Mouse (Mus musculus): Measurements from ENCODE around the gene H2afy. TPM values are rescaled to one million over a fixed set of nuclear protein-coding genes. Genes with fewer than 3 reads are reported as not detected.

H2afy gene
- polyA plus RNA-seq, 1 experiment from 2014 or later: 76.3 TPM

GRCm38 (mm10) chr13:56075930-56076329 is 60.2 kb downstream of the H2afy start:
- 90% methylated on average over 8 of the region's 8 CpGs for WGBS (ENCODE audit: insufficient replicate concordance)
- no peak for ATAC-seq (ENCODE audit: low read depth)
- Histone ChIP-seq H3K9me3 (replicated peaks; ENCODE audit: control insufficient read depth, low read length) (no peaks in the 10 kb centered on the region), H3K4me3 (ENCODE audit: low read depth, low read length) (no peak overlapping the region), H3K27ac (ENCODE audit: low read length) (no peak overlapping the region), H3K27me3 (ENCODE audit: control insufficient read depth, insufficient read depth, low read depth, low read length) (no peaks in the 10 kb centered on the region), H3K4me2 (ENCODE audit: low read depth, low read length) (no peak overlapping the region), H3K36me3 (ENCODE audit: control insufficient read depth, insufficient read depth) (peaks cover 7% of the 10 kb centered on the region), H3K9ac (ENCODE audit: low read depth, low read length) (no peak overlapping the region), H3K4me1 (ENCODE audit: control insufficient read depth, low read depth, low read length) (no peaks in the 10 kb centered on the region)

DNA sequence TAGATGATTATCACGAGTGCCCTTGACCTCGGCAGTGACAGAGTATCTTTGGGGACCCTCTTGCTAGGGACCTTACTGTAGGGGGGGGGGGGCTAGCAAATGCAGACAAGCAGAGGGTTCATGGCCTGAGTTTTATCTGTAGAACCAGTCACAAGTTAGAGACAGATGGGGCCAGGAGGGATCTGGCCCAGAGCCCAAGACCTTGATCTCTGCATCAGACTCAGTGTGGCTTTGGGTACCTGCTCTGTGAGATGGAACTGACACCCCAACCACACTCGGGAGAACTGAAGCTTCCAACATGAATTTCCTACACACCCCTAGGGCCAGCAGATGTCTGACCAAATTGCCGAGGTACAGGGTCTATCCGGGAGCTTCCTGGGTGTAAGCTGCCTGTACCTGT is 63.0 kb downstream of the H2afy start:
- Histone ChIP-seq H3K4me1 (ENCODE audit: control insufficient read depth, low read depth, low read length) (no peaks in the 10 kb centered on the region), H3K4me3 (ENCODE audit: low read depth, low read length) (no peak overlapping the region), H3K9me3 (replicated peaks; ENCODE audit: control insufficient read depth, low read length) (no peaks in the 10 kb centered on the region), H3K27me3 (ENCODE audit: control insufficient read depth, insufficient read depth, low read depth, low read length) (no peaks in the 10 kb centered on the region), H3K36me3 (ENCODE audit: control insufficient read depth, insufficient read depth) (peaks cover 3% of the 10 kb centered on the region), H3K9ac (ENCODE audit: low read depth, low read length) (no peak overlapping the region), H3K4me2 (ENCODE audit: low read depth, low read length) (no peak overlapping the region), H3K27ac (ENCODE audit: low read length) (no peak overlapping the region)
- WGBS (ENCODE audit: insufficient replicate concordance): 59% methylated on average over 5 of the region's 5 CpGs
- no peak for ATAC-seq (ENCODE audit: low read depth)

DNA sequence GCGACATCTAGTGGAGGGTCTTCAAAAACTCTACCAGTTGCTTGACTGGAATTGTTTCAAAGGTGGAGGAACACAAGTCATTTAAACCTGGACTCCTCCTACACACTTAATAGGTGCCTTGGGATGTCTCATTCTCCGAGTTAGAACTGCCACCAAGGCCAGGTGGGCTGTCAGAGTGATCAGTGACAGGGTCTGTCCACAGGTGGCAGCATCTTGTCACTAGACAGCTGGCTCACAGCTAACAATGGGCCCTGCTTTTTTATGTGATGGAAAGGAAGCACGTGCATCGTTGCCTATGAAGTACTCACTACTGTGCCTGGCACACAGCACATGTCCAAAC is 63.9 kb downstream of the H2afy start:
- H3K36me3 ChIP-seq (ENCODE audit: control insufficient read depth, insufficient read depth): peaks cover 3% of the 10 kb centered on the region
- H3K4me1 ChIP-seq (ENCODE audit: control insufficient read depth, low read depth, low read length): no peaks in the 10 kb centered on the region
- H3K27ac ChIP-seq (ENCODE audit: low read length): no peak overlapping the region
- 60% methylated on average over 4 of the region's 4 CpGs for WGBS (ENCODE audit: insufficient replicate concordance)
- H3K27me3 ChIP-seq (ENCODE audit: control insufficient read depth, insufficient read depth, low read depth, low read length): no peaks in the 10 kb centered on the region
- no peak overlapping the region for H3K4me2 ChIP-seq (ENCODE audit: low read depth, low read length)
- no peaks in the 10 kb centered on the region for H3K9me3 ChIP-seq (replicated peaks; ENCODE audit: control insufficient read depth, low read length)
- H3K9ac ChIP-seq (ENCODE audit: low read depth, low read length): no peak overlapping the region
- no peak for ATAC-seq (ENCODE audit: low read depth)
- H3K4me3 ChIP-seq (ENCODE audit: low read depth, low read length): no peak overlapping the region

- ATAC-seq (ENCODE audit: low read depth): no peak
- 80% methylated on average over 16 of the region's 16 CpGs for WGBS (ENCODE audit: insufficient replicate concordance)
- H3K4me1 ChIP-seq (ENCODE audit: control insufficient read depth, low read depth, low read length): no peaks in the 10 kb centered on the region
- H3K36me3 ChIP-seq (ENCODE audit: control insufficient read depth, insufficient read depth): peaks cover 3% of the 10 kb centered on the region; the same call in 1 of the 2 replicates
- H3K9ac ChIP-seq (ENCODE audit: low read depth, low read length): no peak overlapping the region
- H3K27ac ChIP-seq (ENCODE audit: low read length): no peak overlapping the region
- H3K4me3 ChIP-seq (ENCODE audit: low read depth, low read length): no peak overlapping the region
- no peaks in the 10 kb centered on the region for H3K9me3 ChIP-seq (replicated peaks; ENCODE audit: control insufficient read depth, low read length)
- no peak overlapping the region for H3K4me2 ChIP-seq (ENCODE audit: low read depth, low read length)
- H3K27me3 ChIP-seq (ENCODE audit: control insufficient read depth, insufficient read depth, low read depth, low read length): no peaks in the 10 kb centered on the region
Observed at GRCm38 (mm10) chr13:56071586-56072267, 64.4 kb downstream of the H2afy start.

DNA sequence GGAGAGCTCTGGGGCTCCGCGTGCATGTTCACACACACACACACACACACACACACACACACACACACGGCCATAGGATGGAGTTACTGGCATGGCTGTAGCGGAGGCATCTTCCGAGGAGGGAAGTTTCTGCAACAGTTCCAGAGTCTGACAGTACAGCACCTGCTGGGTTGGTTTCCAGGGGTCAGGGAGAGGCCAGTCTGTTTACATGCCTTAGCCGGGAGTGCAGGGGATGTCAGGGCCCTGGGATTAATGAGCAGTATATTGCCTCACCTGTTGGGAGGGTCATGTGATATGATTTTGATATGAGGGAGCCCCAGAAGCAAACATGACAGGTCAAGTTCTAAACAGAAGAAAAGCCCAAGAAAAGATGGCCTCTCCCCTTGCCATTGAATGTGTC is 66.5 kb downstream of the H2afy start:
- no peaks in the 10 kb centered on the region; the same call in 1 of the 2 replicates for H3K36me3 ChIP-seq (ENCODE audit: control insufficient read depth, insufficient read depth)
- no peak overlapping the region for H3K4me2 ChIP-seq (ENCODE audit: low read depth, low read length)
- no peak for ATAC-seq (ENCODE audit: low read depth)
- no peaks in the 10 kb centered on the region for H3K9me3 ChIP-seq (replicated peaks; ENCODE audit: control insufficient read depth, low read length)
- no peaks in the 10 kb centered on the region for H3K27me3 ChIP-seq (ENCODE audit: control insufficient read depth, insufficient read depth, low read depth, low read length)
- no peak overlapping the region for H3K27ac ChIP-seq (ENCODE audit: low read length)
- H3K4me1 ChIP-seq (ENCODE audit: control insufficient read depth, low read depth, low read length): no peaks in the 10 kb centered on the region
- 78% methylated on average over 6 of the region's 6 CpGs for WGBS (ENCODE audit: insufficient replicate concordance)
- H3K9ac ChIP-seq (ENCODE audit: low read depth, low read length): no peak overlapping the region
- H3K4me3 ChIP-seq (ENCODE audit: low read depth, low read length): no peak overlapping the region

DNA sequence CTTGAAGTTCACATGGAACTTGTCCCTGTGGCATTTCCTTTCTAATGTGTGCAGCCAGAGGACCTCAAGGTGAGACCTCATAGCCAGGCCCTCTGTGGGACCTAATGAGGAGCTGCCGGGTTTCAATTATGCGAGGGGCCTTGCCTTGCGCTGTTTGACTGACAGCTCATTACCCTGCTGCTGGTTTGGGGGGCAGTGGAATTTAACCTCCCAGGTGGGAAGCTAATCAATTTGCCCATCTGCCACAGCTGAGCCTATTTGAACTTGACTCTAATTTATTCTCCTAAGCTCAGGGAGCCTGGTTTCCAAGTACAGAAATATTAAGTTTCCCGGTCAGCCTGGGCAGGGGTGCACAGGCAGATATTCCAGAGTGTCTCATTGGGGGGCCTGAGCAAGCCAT is 67.6 kb downstream of the H2afy start:
- Histone ChIP-seq H3K4me3 (ENCODE audit: low read depth, low read length) (no peak overlapping the region), H3K4me2 (ENCODE audit: low read depth, low read length) (no peak overlapping the region), H3K27me3 (ENCODE audit: control insufficient read depth, insufficient read depth, low read depth, low read length) (no peaks in the 10 kb centered on the region), H3K36me3 (ENCODE audit: control insufficient read depth, insufficient read depth) (no peaks in the 10 kb centered on the region; the same call in 1 of the 2 replicates), H3K9ac (ENCODE audit: low read depth, low read length) (no peak overlapping the region), H3K4me1 (ENCODE audit: control insufficient read depth, low read depth, low read length) (no peaks in the 10 kb centered on the region), H3K27ac (ENCODE audit: low read length) (no peak overlapping the region), H3K9me3 (replicated peaks; ENCODE audit: control insufficient read depth, low read length) (no peaks in the 10 kb centered on the region)
- ATAC-seq (ENCODE audit: low read depth): no peak
- WGBS (ENCODE audit: insufficient replicate concordance): 64% methylated on average over 4 of the region's 4 CpGs

DNA sequence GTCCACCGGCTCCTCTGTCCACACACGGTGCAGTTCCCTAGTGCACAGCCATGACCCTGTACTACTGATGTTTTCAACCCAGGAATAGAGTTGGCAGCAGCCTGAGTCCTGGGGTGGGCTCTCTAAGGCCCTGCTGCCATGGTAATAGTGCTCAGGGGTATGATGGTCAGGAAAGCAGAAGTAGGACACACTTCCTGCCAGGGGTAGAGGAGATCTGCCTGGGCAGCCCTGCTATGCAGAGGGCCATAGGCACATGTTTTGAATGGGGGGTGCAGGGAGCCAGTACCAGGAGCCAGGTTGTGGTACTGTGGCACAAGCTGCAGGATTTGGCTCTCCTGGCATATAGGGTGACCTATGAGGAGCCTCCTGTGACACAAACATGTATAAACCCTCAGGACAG is 69.3 kb downstream of the H2afy start:
- H3K9ac ChIP-seq (ENCODE audit: low read depth, low read length): no peak overlapping the region
- no peak for ATAC-seq (ENCODE audit: low read depth)
- no peaks in the 10 kb centered on the region for H3K4me1 ChIP-seq (ENCODE audit: control insufficient read depth, low read depth, low read length)
- no peaks in the 10 kb centered on the region for H3K9me3 ChIP-seq (replicated peaks; ENCODE audit: control insufficient read depth, low read length)
- H3K36me3 ChIP-seq (ENCODE audit: control insufficient read depth, insufficient read depth): no peaks in the 10 kb centered on the region
- WGBS (ENCODE audit: insufficient replicate concordance): 63% methylated on average over 2 of the region's 2 CpGs
- H3K27ac ChIP-seq (ENCODE audit: low read length): no peak overlapping the region
- H3K27me3 ChIP-seq (ENCODE audit: control insufficient read depth, insufficient read depth, low read depth, low read length): no peaks in the 10 kb centered on the region
- H3K4me3 ChIP-seq (ENCODE audit: low read depth, low read length): no peak overlapping the region
- no peak overlapping the region for H3K4me2 ChIP-seq (ENCODE audit: low read depth, low read length)

- Histone ChIP-seq H3K27ac (ENCODE audit: low read length) (no peak overlapping the region), H3K4me1 (ENCODE audit: control insufficient read depth, low read depth, low read length) (no peaks in the 10 kb centered on the region), H3K27me3 (ENCODE audit: control insufficient read depth, insufficient read depth, low read depth, low read length) (no peaks in the 10 kb centered on the region), H3K9me3 (replicated peaks; ENCODE audit: control insufficient read depth, low read length) (no peaks in the 10 kb centered on the region), H3K36me3 (ENCODE audit: control insufficient read depth, insufficient read depth) (no peaks in the 10 kb centered on the region), H3K9ac (ENCODE audit: low read depth, low read length) (no peak overlapping the region), H3K4me3 (ENCODE audit: low read depth, low read length) (no peak overlapping the region), H3K4me2 (ENCODE audit: low read depth, low read length) (no peak overlapping the region)
- no peak for ATAC-seq (ENCODE audit: low read depth)
- WGBS (ENCODE audit: insufficient replicate concordance): 69% methylated on average over 21 of the region's 21 CpGs
Observed at GRCm38 (mm10) chr13:56066152-56066551, 70.0 kb downstream of the H2afy start.

- no peak overlapping the region for H3K9ac ChIP-seq (ENCODE audit: low read depth, low read length)
Observed at GRCm38 (mm10) chr13:56057761-56058160, 78.4 kb downstream of the H2afy start.

More at GRCm38 (mm10) chr13:56057761-56058160, 78.4 kb downstream of the H2afy start:
- H3K9me3 ChIP-seq (replicated peaks; ENCODE audit: control insufficient read depth, low read length): no peaks in the 10 kb centered on the region
- no peak for ATAC-seq (ENCODE audit: low read depth)
- WGBS (ENCODE audit: insufficient replicate concordance): 73% methylated on average over 8 of the region's 8 CpGs
- H3K4me1 ChIP-seq (ENCODE audit: control insufficient read depth, low read depth, low read length): no peaks in the 10 kb centered on the region
- no peak overlapping the region for H3K4me3 ChIP-seq (ENCODE audit: low read depth, low read length)
- H3K27ac ChIP-seq (ENCODE audit: low read length): no peak overlapping the region
- no peak overlapping the region for H3K4me2 ChIP-seq (ENCODE audit: low read depth, low read length)
- no peaks in the 10 kb centered on the region for H3K36me3 ChIP-seq (ENCODE audit: control insufficient read depth, insufficient read depth)
- H3K27me3 ChIP-seq (ENCODE audit: control insufficient read depth, insufficient read depth, low read depth, low read length): no peaks in the 10 kb centered on the region

All from liver, embryonic 16.5 days (tissue).